Mouse (Mus musculus): ENCODE results near the gene Ccdc194.

Gene Ccdc194

GRCm38 (mm10) chr8:71511644-71512043 lies 13.9 kb downstream of the Ccdc194 start, which contains the start of gene Plvap:
TSS of gene Plvap (minus strand) at chr8:71511752.
- DNase-seq (ENCODE audit: low spot score) = no peak

GRCm38 (mm10) chr8:71509316-71509715 lies 16.2 kb downstream of the Ccdc194 start:
- DNase-seq (ENCODE audit: low spot score) = no peak

- no peak for DNase-seq (ENCODE audit: low spot score)
These were observed 17.9 kb downstream of the Ccdc194 start for GRCm38 (mm10) chr8:71507589-71508104.

GRCm38 (mm10) chr8:71505979-71506378 lies 19.5 kb downstream of the Ccdc194 start:
- DNase-seq (ENCODE audit: low spot score) = no peak

GRCm38 (mm10) chr8:71505326-71505725 lies 20.2 kb downstream of the Ccdc194 start:
- no peak for DNase-seq (ENCODE audit: low spot score)

GRCm38 (mm10) chr8:71504349-71504748 lies 21.2 kb downstream of the Ccdc194 start:
- no peak for DNase-seq (ENCODE audit: low spot score)

GRCm38 (mm10) chr8:71498816-71499690 lies 26.5 kb downstream of the Ccdc194 start:
- DNase-seq (ENCODE audit: low spot score) = no peak

GRCm38 (mm10) chr8:71497881-71498501 lies 27.5 kb downstream of the Ccdc194 start:
- no peak for DNase-seq (ENCODE audit: low spot score)

GRCm38 (mm10) chr8:71497077-71497645 lies 28.4 kb downstream of the Ccdc194 start:
- no peak for DNase-seq (ENCODE audit: low spot score)

GRCm38 (mm10) chr8:71496481-71496880 lies 29.0 kb downstream of the Ccdc194 start:
- no peak for DNase-seq (ENCODE audit: low spot score)

GRCm38 (mm10) chr8:71495811-71496210 lies 29.7 kb downstream of the Ccdc194 start:
- DNase-seq (ENCODE audit: low spot score) = no peak

- DNase-seq (ENCODE audit: low spot score) = peak; percentile 65
These were observed 30.5 kb downstream of the Ccdc194 start for GRCm38 (mm10) chr8:71495039-71495438.

GRCm38 (mm10) chr8:71488454-71488853 lies 37.1 kb downstream of the Ccdc194 start:
- peak; percentile 86 for DNase-seq (ENCODE audit: low spot score)

- no peak for DNase-seq (ENCODE audit: low spot score)
These were observed 37.6 kb downstream of the Ccdc194 start, which contains the start of gene Gtpbp3 for GRCm38 (mm10) chr8:71487691-71488445. TSS of gene Gtpbp3 (plus strand) at chr8:71488103.

GRCm38 (mm10) chr8:71486136-71486529 lies 39.4 kb downstream of the Ccdc194 start:
- no peak for DNase-seq (ENCODE audit: low spot score)

- no peak for DNase-seq (ENCODE audit: low spot score)
These were observed 40.1 kb downstream of the Ccdc194 start, which contains the start of gene Ano8 for GRCm38 (mm10) chr8:71485142-71486135. TSS of gene Ano8 (minus strand) at chr8:71485963.

- DNase-seq (ENCODE audit: low spot score) = no peak
These were observed 40.8 kb downstream of the Ccdc194 start for GRCm38 (mm10) chr8:71484736-71485135.

GRCm38 (mm10) chr8:71483932-71484331 lies 41.6 kb downstream of the Ccdc194 start:
- no peak for DNase-seq (ENCODE audit: low spot score)

GRCm38 (mm10) chr8:71478943-71479342 lies 46.6 kb downstream of the Ccdc194 start:
- DNase-seq (ENCODE audit: low spot score) = no peak

- no peak for DNase-seq (ENCODE audit: low spot score)
These were observed 48.2 kb downstream of the Ccdc194 start for GRCm38 (mm10) chr8:71477196-71477845.

All from layer of hippocampus, adult 9-10 months (tissue).